Mouse (Mus musculus) left cerebral cortex, adult 6 months (tissue): ENCODE data around the gene Pacrg. TPM values are rescaled to one million over a fixed set of nuclear protein-coding genes. Genes with fewer than 3 reads are reported as not detected.

Experiments used
- long read RNA-seq, 2 experiments: library from polyadenylated mRNA; unstranded; transcript quantifications; one replicate each; pipeline ENCODE4 v2.0.0; 2019 to 2020
- polyA plus RNA-seq: library from polyadenylated mRNA; unstranded; fragments of <200 nt; fragmentation: Nextera tagmentation; gene quantifications from 2 replicates; pipeline ENCODE4 v1.2.3, GENCODE M21; 2021

Gene Pacrg
- 24.9 and 26.4 TPM in 2 replicates for polyA plus RNA-seq
- long read RNA-seq, experiment 1, transcript Pacrg-201 (5 exons, 1,475 nt): major isoform, 15 of 27 reads
- long read RNA-seq, experiment 1, partial matches to known transcripts: 0 of 27 reads
- long read RNA-seq, experiment 1, other reads (novel, unspliced or antisense): 12 of 27 reads
- long read RNA-seq, experiment 2, transcript Pacrg-201 (5 exons, 1,475 nt): major isoform, 7 of 19 reads
- long read RNA-seq, experiment 2, partial matches to known transcripts: 3 of 19 reads
- long read RNA-seq, experiment 2, other reads (novel, unspliced or antisense): 9 of 19 reads

GRCm38 (mm10) chr17:10840148-10840707 lies at the start of gene Pacrg, which contains the start of gene Prkn:
Gene Pacrg (minus strand): TSS chr17:10840311.
Gene Prkn (plus strand): TSS chr17:10840384.

Other genes starting within 250 kb of the Pacrg start
- 5.5 and 6.3 TPM in 2 replicates for gene Prkn, start 73 bp upstream of the Pacrg start, polyA plus RNA-seq